Mouse (Mus musculus) gonadal fat pad, adult 2 months (tissue): ENCODE data around the gene Pira2. TPM values are rescaled to one million over a fixed set of nuclear protein-coding genes. Genes with fewer than 3 reads are reported as not detected.
"Not testable (repeated sequence)": the region's sequence is repeated elsewhere in the genome, so short reads cannot be mapped to it uniquely, and the experiment has no call there.

ENCODE experiments used
- DNase-seq: peaks from one replicate; pipeline ENCODE4 v3.0.0-alpha.2; 2012; ENCODE audit warnings: low read depth
- polyA plus RNA-seq: library from polyadenylated mRNA; depleted of rRNA; stranded (reverse); fragments of >200 nt; gene quantifications from 2 replicates; pipeline ENCODE4 v1.2.3, GENCODE M21; 2012; rRNA removed

The Pira2 gene
- polyA plus RNA-seq, result 0.43 and 1.3 TPM in 2 replicates

- not testable (repeated sequence) for DNase-seq
These were observed at the start of gene Pira2 for GRCm38 (mm10) chr7:3844951-3845350. Gene Pira2, minus strand, starts transcription at chr7:3845051.

DNA sequence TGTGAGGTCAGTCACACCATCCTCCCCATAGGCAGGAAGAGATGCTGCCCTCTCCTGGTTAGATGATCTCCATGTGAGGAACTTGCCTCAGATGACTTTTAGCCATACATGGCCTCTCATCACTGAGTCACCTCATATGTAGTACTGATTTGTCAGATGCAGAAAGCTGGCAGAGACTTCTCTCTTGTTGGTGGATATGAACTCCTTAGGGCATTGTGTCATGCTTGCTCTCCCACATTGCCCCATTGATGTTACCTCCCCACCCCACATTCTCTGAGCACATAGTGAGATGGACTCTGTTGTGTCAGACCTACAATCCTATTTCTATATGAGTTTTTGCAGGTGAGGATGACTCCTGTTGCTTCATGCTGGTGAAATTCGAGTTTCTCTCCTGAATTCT lies 30.2 kb upstream of the Pira2 start:
- DNase-seq, result not testable (repeated sequence)

DNA sequence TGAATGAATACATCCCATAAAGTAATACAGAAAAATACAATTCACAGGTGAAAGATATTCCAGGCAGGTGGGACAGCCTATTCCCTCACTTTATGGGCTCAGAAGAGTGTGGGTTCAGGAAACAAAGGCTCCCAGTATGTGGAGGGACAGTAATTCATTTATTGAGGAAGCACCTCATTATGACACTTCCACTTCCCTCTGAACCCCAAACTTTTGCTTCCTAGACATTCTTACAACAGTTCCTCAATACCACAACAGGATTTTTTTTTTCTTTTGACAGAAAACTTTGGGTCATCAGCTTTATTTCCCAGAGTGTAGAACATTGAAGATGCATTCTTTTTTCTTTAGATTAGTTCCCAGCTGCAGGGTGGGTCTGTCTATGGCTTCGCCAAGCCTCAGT lies 7.0 kb downstream of the Pira2 start:
- DNase-seq, result not testable (repeated sequence)

GRCm38 (mm10) chr7:3830633-3831032 lies 14.2 kb downstream of the Pira2 start:
- not testable (repeated sequence) for DNase-seq

DNA sequence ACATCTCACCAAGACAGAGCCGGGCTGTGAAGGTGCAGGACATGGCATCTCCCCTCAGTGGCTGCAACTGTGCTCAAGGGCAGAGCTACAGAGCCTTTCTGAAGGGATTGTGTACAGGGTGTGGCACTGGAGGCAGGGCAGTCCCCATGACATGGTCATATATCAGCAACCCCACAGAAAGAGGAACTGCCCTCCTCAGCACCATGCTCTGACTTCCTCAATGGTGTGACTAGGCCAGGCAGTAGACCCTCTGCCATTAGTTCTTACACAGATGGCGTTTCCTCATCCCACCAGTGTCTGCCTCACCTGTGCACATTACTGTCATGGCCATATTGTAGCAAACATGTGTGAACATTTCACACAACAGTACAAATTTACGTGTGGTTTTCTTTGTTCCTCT lies 19.3 kb downstream of the Pira2 start, which contains the start of gene Gm15448:
Gene Gm15448 (minus strand): TSS at position 89 of the 400 bp plus-strand sequence.
- not testable (repeated sequence) for DNase-seq

GRCm38 (mm10) chr7:3811912-3812311 lies 32.9 kb downstream of the Pira2 start:
- not testable (repeated sequence) for DNase-seq

GRCm38 (mm10) chr7:3802935-3803334 lies 41.9 kb downstream of the Pira2 start:
- DNase-seq, result not testable (repeated sequence)

DNA sequence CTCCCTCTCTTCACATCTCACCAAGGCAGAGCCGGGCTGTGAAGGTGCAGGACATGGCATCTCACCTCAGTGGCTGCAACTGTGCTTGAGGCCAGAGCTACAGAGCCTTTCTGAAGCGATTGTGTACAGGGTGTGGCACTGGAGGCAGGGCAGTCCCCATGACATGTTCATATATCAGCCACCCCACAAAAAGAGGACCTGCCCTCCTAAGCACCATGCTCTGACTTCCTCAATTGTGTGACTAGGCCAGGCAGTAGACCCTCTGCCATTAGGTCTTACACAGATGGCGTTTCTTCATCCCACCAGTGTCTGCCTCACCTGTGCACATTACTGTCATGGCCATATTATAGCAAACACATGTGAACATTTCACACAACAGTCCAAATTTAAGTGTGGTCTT lies 44.9 kb downstream of the Pira2 start:
- DNase-seq, result not testable (repeated sequence)

DNA sequence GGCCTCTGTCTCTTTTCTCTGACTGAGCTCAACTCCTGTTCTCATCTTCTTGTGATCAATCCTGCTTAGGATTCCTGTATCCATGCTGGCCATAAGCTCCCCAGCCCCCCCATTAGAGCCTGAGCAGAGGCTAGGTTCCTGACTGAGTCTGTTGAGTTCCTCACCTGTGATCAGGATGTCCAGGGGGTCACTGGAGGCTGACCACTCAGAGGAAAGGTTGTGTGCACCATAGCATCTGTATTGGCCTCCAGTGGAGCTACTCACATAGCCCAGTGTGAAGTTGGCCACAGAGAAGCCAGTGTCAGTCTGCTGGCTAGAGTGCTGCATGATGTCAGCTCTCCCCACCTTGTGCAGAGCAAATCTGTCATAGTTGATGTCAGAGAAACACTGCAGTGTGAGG lies 48.6 kb downstream of the Pira2 start:
- not testable (repeated sequence) for DNase-seq

Other genes with a start within 250 kb of the Pira2 start
- 0.20 TPM in 2 replicates for gene Oscar, start 228.9 kb downstream of the Pira2 start, polyA plus RNA-seq
- gene Ndufa3, start 227.7 kb downstream of the Pira2 start, polyA plus RNA-seq, result 230 and 382 TPM in 2 replicates
- gene Tfpt, start 215.1 kb downstream of the Pira2 start, polyA plus RNA-seq, result 9.3 and 11.5 TPM in 2 replicates
- gene Prpf31, start 215.1 kb downstream of the Pira2 start, polyA plus RNA-seq, result 28.9 and 29.8 TPM in 2 replicates
- 30.7 and 57.8 TPM in 2 replicates for gene Cnot3, start 199.8 kb downstream of the Pira2 start, polyA plus RNA-seq
- gene Leng1, start 179.2 kb downstream of the Pira2 start, polyA plus RNA-seq, result 4.5 and 5.0 TPM in 2 replicates
- gene Tmc4, start 167.5 kb downstream of the Pira2 start, polyA plus RNA-seq, result 91.0 and 95.0 TPM in 2 replicates
- gene Tsen34, start 152.2 kb downstream of the Pira2 start, polyA plus RNA-seq, result 100 and 114 TPM in 2 replicates
- gene Mboat7, start 151.5 kb downstream of the Pira2 start, polyA plus RNA-seq, result 43.9 and 47.7 TPM in 2 replicates
- 2,234 and 2,492 TPM in 2 replicates for gene Rps9, start 141.1 kb downstream of the Pira2 start, polyA plus RNA-seq
- gene Pirb, start 124.7 kb downstream of the Pira2 start, polyA plus RNA-seq, result 10.7 and 16.1 TPM in 2 replicates
- 0.45 and 0.62 TPM in 2 replicates for gene Gm15448, start 19.4 kb downstream of the Pira2 start, polyA plus RNA-seq
- gene Gm14548, start 53.1 kb upstream of the Pira2 start, polyA plus RNA-seq, result 1.3 and 3.4 TPM in 2 replicates
- gene Lilra6, start 70.5 kb upstream of the Pira2 start, polyA plus RNA-seq, result 1.8 and 2.0 TPM in 2 replicates
- 5.2 and 7.0 TPM in 2 replicates for gene Lair1, start 218.2 kb upstream of the Pira2 start, polyA plus RNA-seq